Mouse (Mus musculus): ENCODE data around the gene Mcoln3.

The Mcoln3 gene

GRCm38 (mm10) chr3:146117258-146117996, at the start of gene Mcoln3:
Gene Mcoln3, plus strand, starts transcription at chr3:146117450.
- no peak for DNase-seq

- DNase-seq, result no peak
These were observed 48.0 kb upstream of the Mcoln3 start for GRCm38 (mm10) chr3:146069276-146069675.

GRCm38 (mm10) chr3:146072780-146073179, 44.5 kb upstream of the Mcoln3 start:
- no peak for DNase-seq

- DNase-seq, result no peak
These were observed 37.0 kb upstream of the Mcoln3 start for GRCm38 (mm10) chr3:146080241-146080640.

GRCm38 (mm10) chr3:146090988-146091657, 26.1 kb upstream of the Mcoln3 start:
- no peak for DNase-seq

- no peak for DNase-seq
These were observed 22.2 kb upstream of the Mcoln3 start for GRCm38 (mm10) chr3:146095066-146095465.

- no peak for DNase-seq
These were observed 20.3 kb upstream of the Mcoln3 start for GRCm38 (mm10) chr3:146096986-146097385.

GRCm38 (mm10) chr3:146097861-146098260, 19.4 kb upstream of the Mcoln3 start:
- no peak for DNase-seq

GRCm38 (mm10) chr3:146099925-146100324, 17.3 kb upstream of the Mcoln3 start:
- DNase-seq, result no peak

GRCm38 (mm10) chr3:146102049-146102448, 15.2 kb upstream of the Mcoln3 start:
- no peak for DNase-seq

GRCm38 (mm10) chr3:146107116-146107849, 10.0 kb upstream of the Mcoln3 start:
- DNase-seq, result no peak

GRCm38 (mm10) chr3:146107921-146108571, 9.2 kb upstream of the Mcoln3 start, which contains the start of gene Wdr63:
Gene Wdr63, minus strand, starts transcription at chr3:146108130.
- peak; percentile 86 for DNase-seq

- no peak for DNase-seq
These were observed 8.3 kb upstream of the Mcoln3 start for GRCm38 (mm10) chr3:146108945-146109344.

GRCm38 (mm10) chr3:146110358-146110757, 6.9 kb upstream of the Mcoln3 start:
- DNase-seq, result no peak

GRCm38 (mm10) chr3:146110916-146111315, 6.3 kb upstream of the Mcoln3 start:
- DNase-seq, result no peak

- DNase-seq, result no peak
These were observed 777 bp downstream of the Mcoln3 start for GRCm38 (mm10) chr3:146117997-146118457.

GRCm38 (mm10) chr3:146121310-146122124, 4.3 kb downstream of the Mcoln3 start:
- no peak for DNase-seq

- DNase-seq, result no peak
These were observed 4.8 kb downstream of the Mcoln3 start for GRCm38 (mm10) chr3:146122125-146122420.

- DNase-seq, result no peak
These were observed 5.7 kb downstream of the Mcoln3 start for GRCm38 (mm10) chr3:146122807-146123463.

- DNase-seq, result no peak
These were observed 6.2 kb downstream of the Mcoln3 start for GRCm38 (mm10) chr3:146123464-146123825.

GRCm38 (mm10) chr3:146127205-146127604, 10.0 kb downstream of the Mcoln3 start:
- no peak for DNase-seq

GRCm38 (mm10) chr3:146134834-146135233, 17.6 kb downstream of the Mcoln3 start:
- peak; percentile 18 for DNase-seq
